Mouse (Mus musculus) adrenal gland, adult 8-10 months (tissue): ENCODE measurements around the gene Usp32. TPM values are rescaled to one million over a fixed set of nuclear protein-coding genes. Genes with fewer than 3 reads are reported as not detected.

Experiments used
- DNase-seq: peaks from one replicate; pipeline ENCODE4 v3.0.0; 2022
- total RNA-seq, 4 experiments: library from RNA; stranded (reverse); gene quantifications; 2 replicates each; pipeline ENCODE4 v1.2.4; 2022

Gene Usp32
- total RNA-seq, 4 experiments from 2014 or later = 43.6 to 53.1 (median 51.9) TPM

GRCm38 (mm10) chr11:84945841-84946240 lies 194.1 kb downstream of the Usp32 start:
- no peak for DNase-seq

GRCm38 (mm10) chr11:84944639-84945435 lies 195.1 kb downstream of the Usp32 start:
- DNase-seq = no peak

GRCm38 (mm10) chr11:84943948-84944347 lies 196.0 kb downstream of the Usp32 start:
- peak; percentile 23 for DNase-seq

DNA sequence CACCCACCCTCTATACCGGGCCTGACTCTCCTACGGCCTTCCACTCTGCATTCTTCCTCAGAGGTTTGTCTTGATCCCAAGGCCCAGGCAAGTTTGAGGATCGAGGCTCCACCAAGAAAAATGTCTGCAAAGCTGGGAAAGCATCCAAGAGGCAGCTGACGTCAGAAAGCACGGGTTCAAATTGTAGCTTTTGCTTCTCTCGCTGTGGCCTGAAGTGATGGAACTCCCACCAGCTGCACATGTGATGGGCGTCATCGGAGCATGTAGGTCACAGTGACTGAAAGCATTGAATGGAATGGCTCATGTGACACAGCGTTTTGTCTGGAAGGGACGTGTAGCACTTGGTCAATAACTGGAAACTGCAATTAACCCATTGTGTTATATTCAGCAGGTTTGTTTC lies 199.8 kb downstream of the Usp32 start:
- DNase-seq = no peak

DNA sequence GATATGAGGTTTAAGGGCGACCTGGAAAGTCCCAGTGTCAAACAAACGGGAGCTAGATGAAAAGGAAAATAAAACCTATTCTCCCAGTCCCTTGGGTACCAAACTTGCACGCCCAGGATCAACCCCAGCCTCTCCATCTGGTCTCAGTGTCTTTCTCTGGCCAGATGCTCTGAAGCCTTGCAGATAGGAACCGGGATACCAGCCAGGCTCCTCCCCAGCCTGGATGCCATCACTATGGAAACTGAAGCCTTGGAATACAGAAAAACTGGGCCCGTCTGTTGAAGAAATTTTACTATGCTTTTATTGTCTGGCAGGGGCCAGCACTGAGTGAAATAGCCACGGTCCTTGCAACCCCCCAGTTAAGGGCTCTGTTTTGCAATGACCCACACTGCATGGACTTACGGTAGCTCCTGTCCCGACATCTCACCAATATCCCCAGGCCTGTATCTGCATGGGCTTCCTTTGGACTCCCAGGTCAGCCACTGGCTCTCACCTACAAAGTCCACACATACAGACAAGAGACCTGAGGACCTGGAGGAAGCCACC lies 200.4 kb downstream of the Usp32 start:
- no peak for DNase-seq

Other genes starting within 250 kb of the Usp32 start
- gene Znhit3, start 223.8 kb downstream of the Usp32 start, total RNA-seq = 10 to 100 TPM in 3 of 4 experiments, 1 to 10 TPM in 1; 9.0 to 17.7 (median 15.3) TPM
- gene Car4, start 182.4 kb downstream of the Usp32 start, total RNA-seq = 1 to 10 TPM; 1.5 to 3.5 (median 2.3) TPM
- 1 to 10 TPM in 2 of 4 experiments, under 1 TPM in 1, not detected in 1; 0.32 to 3.8 (median 2.4) TPM for gene 1700125H20Rik, start 30.2 kb upstream of the Usp32 start, total RNA-seq
- 10 to 100 TPM; 40.1 to 49.0 (median 44.8) TPM for gene Appbp2, start 95.0 kb upstream of the Usp32 start, total RNA-seq
- gene Ppm1d, start 171.1 kb upstream of the Usp32 start, total RNA-seq = 10 to 100 TPM; 14.6 to 20.0 (median 16.4) TPM
- 10 to 100 TPM; 47.5 to 76.4 (median 53.4) TPM for gene Bcas3, start 213.0 kb upstream of the Usp32 start, total RNA-seq